Mouse (Mus musculus) liver, adult 2 months (tissue): Measurements from ENCODE around the gene Olfr39. TPM values are rescaled to one million over a fixed set of nuclear protein-coding genes. Genes with fewer than 3 reads are reported as not detected.
"Not testable (repeated sequence)": the region's sequence is repeated elsewhere in the genome, so short reads cannot be mapped to it uniquely, and the experiment has no call there.

Experiments used
- DNase-seq: peaks from one replicate; pipeline ENCODE4 v3.0.0-alpha.2; 2011; ENCODE audit warnings: low read depth, low spot score; ENCODE audit errors: extremely low read depth
- H3K27ac ChIP-seq: fragments of 200-500 bp; replicated peaks from 2 replicates; pipeline ENCODE4 v1.5.1; 2012; ENCODE audit warnings: low read depth, mild to moderate bottlenecking, control low read depth, inconsistent platforms, low read length; ENCODE audit not compliant: insufficient read depth
- H3K27me3 ChIP-seq: fragments of 200-500 bp; 2 replicates; pipeline ENCODE4 v1.6.1; 2012; ENCODE audit warnings: mild to moderate bottlenecking, moderate library complexity, low read length, inconsistent platforms; ENCODE audit not compliant: control insufficient read depth, insufficient read depth
- H3K36me3 ChIP-seq: fragments of 200-500 bp; 2 replicates; pipeline ENCODE4 v1.6.1; 2012; ENCODE audit warnings: low read length, inconsistent platforms; ENCODE audit not compliant: control insufficient read depth, insufficient read depth
- H3K4me1 ChIP-seq: fragments of 200-500 bp; 2 replicates; pipeline ENCODE4 v1.6.1; 2011; ENCODE audit warnings: low read length; ENCODE audit not compliant: control insufficient read depth, insufficient read depth
- H3K4me3 ChIP-seq: fragments of 200-500 bp; 2 replicates; pipeline ENCODE4 v1.5.1; 2011; ENCODE audit warnings: low read depth, mild to moderate bottlenecking, control low read depth, low read length, moderate library complexity; ENCODE audit not compliant: insufficient read depth
- H3K79me2 ChIP-seq: fragments of 200-500 bp; 2 replicates; pipeline ENCODE4 v1.6.1; 2012; ENCODE audit warnings: inconsistent platforms, mild to moderate bottlenecking, low read length, moderate library complexity; ENCODE audit not compliant: control insufficient read depth, insufficient read depth
- H3K9ac ChIP-seq: fragments of 200-500 bp; 2 replicates; pipeline ENCODE4 v1.6.1; 2012; ENCODE audit warnings: low read depth, mild to moderate bottlenecking, control low read depth, inconsistent platforms, low read length
- CTCF ChIP-seq: fragments of 200-500 bp; IDR thresholded peaks from 2 replicates; pipeline ENCODE4 v1.5.1; 2011; ENCODE audit warnings: low read depth, low read length, control low read depth
- POLR2A ChIP-seq: fragments of 200-500 bp; IDR thresholded peaks from 2 replicates; pipeline ENCODE4 v1.6.1; 2011; ENCODE audit warnings: low read length, control low read depth; ENCODE audit not compliant: insufficient read depth; ENCODE audit errors: extremely low read depth
- WGBS: fragments of 180-500 bp; shearing (Covaris S2); methylation state at CpG from one replicate; pipeline ENCODE4 v1.1.7; 2018; 5-methylcytosine and 5-hydroxymethylcytosine counted together
- polyA plus RNA-seq: library from polyadenylated mRNA; depleted of rRNA; stranded (reverse); fragments of >200 nt; gene quantifications from 2 replicates; pipeline ENCODE4 v1.2.3, GENCODE M21; 2012; rRNA removed
- total RNA-seq: library from RNA; depleted of rRNA; stranded (reverse); fragments of >200 nt; gene quantifications from 2 replicates; pipeline ENCODE4 v1.2.3, GENCODE M21; 2014; rRNA removed

Gene Olfr39
- total RNA-seq (not detected in 2 replicates), polyA plus RNA-seq (not detected in 2 replicates)

GRCm38 (mm10) chr9:20282051-20282450 lies at the start of gene Olfr39:
Gene Olfr39, plus strand, starts transcription at chr9:20282351.
- 70% methylated on average over 1 of the region's 1 CpGs for WGBS
- TF ChIP-seq CTCF (no peak), POLR2A (no peak)
- no peak for DNase-seq

GRCm38 (mm10) chr9:20236819-20237218 lies 45.3 kb upstream of the Olfr39 start, which contains the start of gene Olfr872:
Gene Olfr872, plus strand, starts transcription at chr9:20237119.
- Histone ChIP-seq H3K36me3 (no peaks in the 10 kb centered on the region), H3K9ac (no peak within 1 kb of the TSS), H3K4me3 (no peak within 1 kb of the TSS), H3K79me2 (no peaks in the 10 kb centered on the region), H3K27ac (no peak within 1 kb of the TSS), H3K4me1 (no peaks in the 10 kb centered on the region), H3K27me3 (no peaks in the 10 kb centered on the region)
- no peak for DNase-seq
- TF ChIP-seq CTCF = no peak
- TF ChIP-seq POLR2A = no peak

More at GRCm38 (mm10) chr9:20282051-20282450, at the start of gene Olfr39:
- Histone ChIP-seq H3K36me3 (no peaks in the 10 kb centered on the region), H3K9ac (no peak within 1 kb of the TSS), H3K27ac (no peak within 1 kb of the TSS), H3K27me3 (no peaks in the 10 kb centered on the region), H3K79me2 (no peaks in the 10 kb centered on the region), H3K4me3 (no peak within 1 kb of the TSS), H3K4me1 (no peaks in the 10 kb centered on the region)

DNA sequence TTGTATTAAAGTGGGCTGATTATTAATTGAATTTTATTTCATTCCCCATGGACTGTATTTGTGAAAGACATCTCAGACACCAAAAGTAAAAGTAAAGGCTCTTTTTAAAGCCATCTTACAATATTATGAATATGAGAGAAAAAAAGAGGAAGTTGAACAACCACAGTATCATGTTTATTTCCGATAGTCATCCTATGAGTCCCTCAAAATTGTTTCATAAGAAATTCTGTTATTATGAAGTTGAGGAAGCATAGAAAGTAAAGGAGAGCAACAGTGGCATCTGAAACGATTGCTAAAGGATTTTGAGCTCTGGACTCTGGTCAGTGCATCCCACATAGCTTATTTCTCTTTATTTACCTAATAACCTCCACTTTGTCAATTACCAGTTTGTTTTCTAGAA lies 44.8 kb upstream of the Olfr39 start:
- H3K4me1 ChIP-seq = no peaks in the 10 kb centered on the region
- no peak overlapping the region for H3K27ac ChIP-seq
- no peak overlapping the region for H3K9ac ChIP-seq
- no peaks in the 10 kb centered on the region for H3K36me3 ChIP-seq
- no peak for TF ChIP-seq CTCF
- no peak for TF ChIP-seq POLR2A
- no peaks in the 10 kb centered on the region for H3K27me3 ChIP-seq
- DNase-seq = no peak
- H3K4me3 ChIP-seq = no peak overlapping the region
- 62% methylated on average over 2 of the region's 2 CpGs for WGBS
- H3K79me2 ChIP-seq = no peaks in the 10 kb centered on the region

DNA sequence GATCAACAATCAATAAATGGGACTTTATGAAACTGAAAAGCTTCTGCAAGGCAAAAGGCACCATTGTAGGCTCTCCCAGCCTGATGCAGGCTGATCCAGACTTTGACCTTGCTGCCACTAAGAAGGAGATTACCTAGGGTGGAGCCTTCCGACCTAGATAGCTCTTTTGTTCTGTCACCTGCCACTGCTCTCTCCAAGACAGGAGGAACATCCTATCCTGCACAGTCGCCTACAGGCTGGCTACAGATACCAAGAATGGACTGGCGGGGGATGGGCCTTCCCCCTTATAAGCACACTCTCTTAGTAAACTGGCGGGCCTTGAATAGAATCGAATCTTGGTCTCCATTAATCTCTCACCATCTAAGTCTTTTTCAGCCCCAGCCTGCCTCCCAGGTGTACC lies 13.4 kb downstream of the Olfr39 start:
- not testable (repeated sequence) for H3K4me3 ChIP-seq, H3K9ac ChIP-seq, DNase-seq, H3K79me2 ChIP-seq, H3K4me1 ChIP-seq, H3K27ac ChIP-seq, H3K27me3 ChIP-seq, H3K36me3 ChIP-seq
- 77% methylated on average over 5 of the region's 5 CpGs for WGBS

GRCm38 (mm10) chr9:20298232-20298631 lies 16.1 kb downstream of the Olfr39 start, which contains the start of gene Olfr873:
Gene Olfr873, plus strand, starts transcription at chr9:20298532.
- Histone ChIP-seq H3K4me3 (no peak within 1 kb of the TSS), H3K27me3 (no peaks in the 10 kb centered on the region), H3K4me1 (no peaks in the 10 kb centered on the region), H3K9ac (no peak within 1 kb of the TSS), H3K27ac (no peak within 1 kb of the TSS), H3K79me2 (no peaks in the 10 kb centered on the region), H3K36me3 (no peaks in the 10 kb centered on the region)
- DNase-seq = no peak
- TF ChIP-seq CTCF (no peak), POLR2A (no peak)
- 86% methylated on average over 1 of the region's 1 CpGs for WGBS

GRCm38 (mm10) chr9:20335994-20336393 lies 53.8 kb downstream of the Olfr39 start, which contains the start of gene Olfr18:
Gene Olfr18, minus strand, starts transcription at chr9:20336094.
- Histone ChIP-seq H3K27me3 (no peaks in the 10 kb centered on the region), H3K9ac (no peak within 1 kb of the TSS), H3K4me1 (no peaks in the 10 kb centered on the region), H3K36me3 (no peaks in the 10 kb centered on the region), H3K27ac (no peak within 1 kb of the TSS), H3K79me2 (no peaks in the 10 kb centered on the region), H3K4me3 (no peak within 1 kb of the TSS)
- DNase-seq = no peak
- TF ChIP-seq CTCF (no peak), POLR2A (no peak)

Other genes starting within 250 kb of the Olfr39 start
- gene Olfr867, start 224.8 kb upstream of the Olfr39 start, total RNA-seq = not detected in 2 replicates
- not detected in 2 replicates for gene Olfr867, start 224.8 kb upstream of the Olfr39 start, polyA plus RNA-seq
- not detected in 2 replicates for gene Olfr868, start 183.7 kb upstream of the Olfr39 start, total RNA-seq
- not detected in 2 replicates for gene Olfr868, start 183.7 kb upstream of the Olfr39 start, polyA plus RNA-seq
- not detected in 2 replicates for gene Olfr869, start 153.3 kb upstream of the Olfr39 start, total RNA-seq
- not detected in 2 replicates for gene Olfr869, start 153.3 kb upstream of the Olfr39 start, polyA plus RNA-seq
- gene Olfr870, start 108.3 kb upstream of the Olfr39 start, total RNA-seq = not detected in 2 replicates
- not detected in 2 replicates for gene Olfr870, start 108.3 kb upstream of the Olfr39 start, polyA plus RNA-seq
- gene Olfr871, start 70.1 kb upstream of the Olfr39 start, total RNA-seq = not detected in 2 replicates
- gene Olfr871, start 70.1 kb upstream of the Olfr39 start, polyA plus RNA-seq = not detected in 2 replicates
- gene Olfr872, start 45.2 kb upstream of the Olfr39 start, total RNA-seq = not detected in 2 replicates
- gene Olfr872, start 45.2 kb upstream of the Olfr39 start, polyA plus RNA-seq = not detected in 2 replicates
- gene Olfr873, start 16.2 kb downstream of the Olfr39 start, total RNA-seq = not detected in 2 replicates
- gene Olfr873, start 16.2 kb downstream of the Olfr39 start, polyA plus RNA-seq = not detected in 2 replicates
- gene Olfr18, start 53.7 kb downstream of the Olfr39 start, total RNA-seq = not detected in 2 replicates
- gene Olfr18, start 53.7 kb downstream of the Olfr39 start, polyA plus RNA-seq = not detected in 2 replicates
- 6.7 and 7.8 TPM in 2 replicates for gene Zfp560, start 102.8 kb downstream of the Olfr39 start, total RNA-seq
- 3.5 and 4.6 TPM in 2 replicates for gene Zfp560, start 102.8 kb downstream of the Olfr39 start, polyA plus RNA-seq
- 8.2 and 8.8 TPM in 2 replicates for gene Zfp26, start 177.8 kb downstream of the Olfr39 start, total RNA-seq
- 0.70 and 1.1 TPM in 2 replicates for gene Zfp26, start 177.8 kb downstream of the Olfr39 start, polyA plus RNA-seq
- 8.9 and 10.3 TPM in 2 replicates for gene Zfp426, start 210.4 kb downstream of the Olfr39 start, total RNA-seq
- gene Zfp426, start 210.4 kb downstream of the Olfr39 start, polyA plus RNA-seq = 2.4 and 2.8 TPM in 2 replicates
- 24.3 and 28.6 TPM in 2 replicates for gene Zfp266, start 239.1 kb downstream of the Olfr39 start, total RNA-seq
- 2.7 and 3.0 TPM in 2 replicates for gene Zfp266, start 239.1 kb downstream of the Olfr39 start, polyA plus RNA-seq